Mouse (Mus musculus) activated CD4-positive, CD25-positive, alpha-beta regulatory T cell, adult 4 months (primary cell): ENCODE measurements around the gene Car9. TPM values are rescaled to one million over a fixed set of nuclear protein-coding genes. Genes with fewer than 3 reads are reported as not detected.
A peak's percentile ranks its signal among the peaks of the same experiment; 100 is the strongest.

ENCODE experiments used
- ATAC-seq: one replicate; pipeline ENCODE4 v1.8.0; 2017
- polyA plus RNA-seq, 2 experiments: library from polyadenylated mRNA; unstranded; fragments of 100-300 nt; shearing (Covaris generic); gene quantifications; one replicate each; pipeline ENCODE4 v1.2.1; 2017

Gene Car9
- polyA plus RNA-seq, 2 experiments from 2014 or later, result 0.73 TPM; not detected in 1

- no peak for ATAC-seq
Observed at GRCm38 (mm10) chr4:43493846-43494240, 12.9 kb upstream of the Car9 start.

- ATAC-seq, result no peak
Observed at GRCm38 (mm10) chr4:43496587-43496986, 10.2 kb upstream of the Car9 start.

GRCm38 (mm10) chr4:43497405-43497804 lies 9.4 kb upstream of the Car9 start:
- ATAC-seq, result no peak

- no peak for ATAC-seq
Observed at GRCm38 (mm10) chr4:43497946-43498345, 8.8 kb upstream of the Car9 start.

GRCm38 (mm10) chr4:43498983-43499382 lies 7.8 kb upstream of the Car9 start:
- no peak for ATAC-seq

- ATAC-seq, result peak; percentile 55
Observed at GRCm38 (mm10) chr4:43499407-43500333, 7.1 kb upstream of the Car9 start, which contains the start of gene Arhgef39. TSS of gene Arhgef39 (minus strand) at chr4:43499695.

- no peak for ATAC-seq
Observed at GRCm38 (mm10) chr4:43503041-43503440, 3.7 kb upstream of the Car9 start.

- no peak for ATAC-seq
Observed at GRCm38 (mm10) chr4:43503506-43503905, 3.3 kb upstream of the Car9 start.

GRCm38 (mm10) chr4:43504269-43504668 lies 2.5 kb upstream of the Car9 start:
- no peak for ATAC-seq

- ATAC-seq, result no peak
Observed at GRCm38 (mm10) chr4:43506074-43506473, 692 bp upstream of the Car9 start.

GRCm38 (mm10) chr4:43507938-43508665 lies 1.3 kb downstream of the Car9 start:
- ATAC-seq, result no peak

- peak; percentile 99 for ATAC-seq
Observed at GRCm38 (mm10) chr4:43508666-43508997, 1.9 kb downstream of the Car9 start.

- ATAC-seq, result no peak
Observed at GRCm38 (mm10) chr4:43509109-43509508, 2.3 kb downstream of the Car9 start.

- ATAC-seq, result no peak
Observed at GRCm38 (mm10) chr4:43511675-43512454, 5.1 kb downstream of the Car9 start.

- ATAC-seq, result no peak
Observed at GRCm38 (mm10) chr4:43512653-43513052, 5.9 kb downstream of the Car9 start.

- no peak for ATAC-seq
Observed at GRCm38 (mm10) chr4:43513300-43513699, 6.5 kb downstream of the Car9 start.

- no peak for ATAC-seq
Observed at GRCm38 (mm10) chr4:43513791-43514190, 7.0 kb downstream of the Car9 start.

- no peak for ATAC-seq
Observed at GRCm38 (mm10) chr4:43515764-43516708, 9.3 kb downstream of the Car9 start.

GRCm38 (mm10) chr4:43519551-43519950 lies 12.8 kb downstream of the Car9 start:
- no peak for ATAC-seq

GRCm38 (mm10) chr4:43519956-43520355 lies 13.2 kb downstream of the Car9 start:
- peak; percentile 68 for ATAC-seq

GRCm38 (mm10) chr4:43527880-43528279 lies 21.1 kb downstream of the Car9 start:
- no peak for ATAC-seq

GRCm38 (mm10) chr4:43528487-43528886 lies 21.7 kb downstream of the Car9 start:
- no peak for ATAC-seq
